Mouse (Mus musculus) left cerebral cortex, adult 18-20 months (tissue): ENCODE results near the gene Mapkap1. TPM values are rescaled to one million over a fixed set of nuclear protein-coding genes. Genes with fewer than 3 reads are reported as not detected.

Experiments used
- DNase-seq, 2 experiments: peaks; one replicate each; pipeline ENCODE4 v3.0.0; 2021 to 2022; ENCODE audit warnings: low spot score in 2 of 2, mixed read lengths in 1 of 2
- total RNA-seq, 2 experiments: library from RNA; stranded (reverse); gene quantifications; 2 replicates each; pipeline ENCODE4 v1.2.3; 2021

The Mapkap1 gene
- total RNA-seq, 2 experiments from 2014 or later = 69.0 to 72.0 TPM

- DNase-seq = no peak
Observed at GRCm38 (mm10) chr2:34566601-34567000, 160.0 kb downstream of the Mapkap1 start.

- peak; percentile 42 to 43 for DNase-seq
Observed at GRCm38 (mm10) chr2:34569131-34569530, 162.6 kb downstream of the Mapkap1 start.

GRCm38 (mm10) chr2:34570378-34570777 is 163.8 kb downstream of the Mapkap1 start:
- DNase-seq = no peak

GRCm38 (mm10) chr2:34571096-34571495 is 164.5 kb downstream of the Mapkap1 start:
- no peak for DNase-seq

GRCm38 (mm10) chr2:34573073-34573472 is 166.5 kb downstream of the Mapkap1 start:
- DNase-seq = no peak

- no peak for DNase-seq
Observed at GRCm38 (mm10) chr2:34588546-34588945, 182.0 kb downstream of the Mapkap1 start.

- DNase-seq = no peak
Observed at GRCm38 (mm10) chr2:34591721-34592360, 185.3 kb downstream of the Mapkap1 start.

GRCm38 (mm10) chr2:34592361-34592960 is 185.9 kb downstream of the Mapkap1 start:
- DNase-seq = no peak

- DNase-seq = no peak
Observed at GRCm38 (mm10) chr2:34594001-34594400, 187.4 kb downstream of the Mapkap1 start.

- no peak for DNase-seq
Observed at GRCm38 (mm10) chr2:34599606-34600255, 193.2 kb downstream of the Mapkap1 start.

- DNase-seq = no peak
Observed at GRCm38 (mm10) chr2:34600734-34601133, 194.2 kb downstream of the Mapkap1 start.

GRCm38 (mm10) chr2:34602111-34602541 is 195.6 kb downstream of the Mapkap1 start:
- no peak for DNase-seq

GRCm38 (mm10) chr2:34602896-34603295 is 196.3 kb downstream of the Mapkap1 start:
- no peak for DNase-seq

- DNase-seq = no peak
Observed at GRCm38 (mm10) chr2:34603653-34604214, 197.2 kb downstream of the Mapkap1 start.

GRCm38 (mm10) chr2:34605040-34605439 is 198.5 kb downstream of the Mapkap1 start:
- DNase-seq = no peak

GRCm38 (mm10) chr2:34608917-34609316 is 202.3 kb downstream of the Mapkap1 start:
- DNase-seq = no peak

- DNase-seq = no peak
Observed at GRCm38 (mm10) chr2:34609516-34609915, 202.9 kb downstream of the Mapkap1 start.

GRCm38 (mm10) chr2:34620778-34621415 is 214.3 kb downstream of the Mapkap1 start:
- no peak for DNase-seq

- no peak for DNase-seq
Observed at GRCm38 (mm10) chr2:34621485-34621884, 214.9 kb downstream of the Mapkap1 start.

GRCm38 (mm10) chr2:34622518-34622917 is 215.9 kb downstream of the Mapkap1 start:
- no peak for DNase-seq

GRCm38 (mm10) chr2:34623181-34623580 is 216.6 kb downstream of the Mapkap1 start:
- DNase-seq = no peak

GRCm38 (mm10) chr2:34624076-34624475 is 217.5 kb downstream of the Mapkap1 start:
- no peak for DNase-seq
